Mouse (Mus musculus) heart, embryonic 15.5 days (tissue): Measurements from ENCODE around the gene Spata2l. TPM values are rescaled to one million over a fixed set of nuclear protein-coding genes. Genes with fewer than 3 reads are reported as not detected.
A peak's percentile ranks its signal among the peaks of the same experiment; 100 is the strongest.
"Not testable (repeated sequence)": the region's sequence is repeated elsewhere in the genome, so short reads cannot be mapped to it uniquely, and the experiment has no call there.

Experiments
- ATAC-seq: fragments of 200-750 bp; cut with Nextera tagmentation; replicated peaks from 2 replicates; pipeline ENCODE4 v1.8.0; 2017; ENCODE audit warnings: low read depth, moderate TSS enrichment; ENCODE audit not compliant: insufficient number of reproducible peaks, insufficient read depth, low FRiP score
- H3K27ac ChIP-seq: fragments of 300-500 bp; sonication (generic); 2 replicates; pipeline ENCODE4 v1.5.1; 2015; ENCODE audit warnings: mild to moderate bottlenecking, inconsistent platforms
- H3K27me3 ChIP-seq: fragments of 300-500 bp; sonication (generic); 2 replicates; pipeline ENCODE4 v1.6.1; 2015; ENCODE audit warnings: inconsistent platforms
- H3K36me3 ChIP-seq: fragments of 300-500 bp; sonication (generic); 2 replicates; pipeline ENCODE4 v1.6.1; 2015; ENCODE audit warnings: mild to moderate bottlenecking, inconsistent platforms
- H3K4me1 ChIP-seq: fragments of 300-500 bp; sonication (generic); replicated peaks from 2 replicates; pipeline ENCODE4 v1.6.1; 2015; ENCODE audit warnings: inconsistent platforms
- H3K4me2 ChIP-seq: fragments of 300-500 bp; sonication (generic); 2 replicates; pipeline ENCODE4 v1.6.1; 2015; ENCODE audit warnings: inconsistent platforms, mild to moderate bottlenecking, moderate library complexity
- H3K4me3 ChIP-seq: fragments of 300-500 bp; sonication (generic); 2 replicates; pipeline ENCODE4 v1.5.1; 2015; ENCODE audit warnings: mild to moderate bottlenecking, inconsistent platforms
- H3K9ac ChIP-seq: fragments of 300-500 bp; sonication (generic); 2 replicates; pipeline ENCODE4 v1.6.1; 2015; ENCODE audit warnings: mild to moderate bottlenecking, inconsistent platforms
- H3K9me3 ChIP-seq: fragments of 300-500 bp; sonication (generic); replicated peaks from 2 replicates; pipeline ENCODE4 v1.6.1; 2016; ENCODE audit warnings: inconsistent platforms
- WGBS: fragments of 180-500 bp; shearing (Covaris S2); methylation state at CpG from one replicate; pipeline ENCODE4 v1.1.7; 2015; ENCODE audit warnings: mixed read lengths; 5-methylcytosine and 5-hydroxymethylcytosine counted together
- polyA plus RNA-seq: library from polyadenylated mRNA; unstranded; fragments of >200 nt; fragmentation: Nextera tagmentation; extraction: Ambion mirVana; gene quantifications from 2 replicates; pipeline ENCODE4 v1.2.1, GENCODE M21; 2015

Spata2l gene
- polyA plus RNA-seq, 1 experiment from 2014 or later, result 3.4 TPM

- no peaks in the 10 kb centered on the region for H3K9me3 ChIP-seq
- no peak overlapping the region for H3K4me2 ChIP-seq
- H3K4me3 ChIP-seq, result no peak overlapping the region
- no peaks in the 10 kb centered on the region for H3K4me1 ChIP-seq
- no peak for ATAC-seq
- 72% methylated on average over 14 of the region's 14 CpGs for WGBS
- H3K27ac ChIP-seq, result no peak overlapping the region
- peaks cover 63% of the 10 kb centered on the region for H3K36me3 ChIP-seq
- no peaks in the 10 kb centered on the region for H3K27me3 ChIP-seq
- H3K9ac ChIP-seq, result no peak overlapping the region
Measured at GRCm38 (mm10) chr8:123267926-123268656, 32.1 kb upstream of the Spata2l start.

DNA sequence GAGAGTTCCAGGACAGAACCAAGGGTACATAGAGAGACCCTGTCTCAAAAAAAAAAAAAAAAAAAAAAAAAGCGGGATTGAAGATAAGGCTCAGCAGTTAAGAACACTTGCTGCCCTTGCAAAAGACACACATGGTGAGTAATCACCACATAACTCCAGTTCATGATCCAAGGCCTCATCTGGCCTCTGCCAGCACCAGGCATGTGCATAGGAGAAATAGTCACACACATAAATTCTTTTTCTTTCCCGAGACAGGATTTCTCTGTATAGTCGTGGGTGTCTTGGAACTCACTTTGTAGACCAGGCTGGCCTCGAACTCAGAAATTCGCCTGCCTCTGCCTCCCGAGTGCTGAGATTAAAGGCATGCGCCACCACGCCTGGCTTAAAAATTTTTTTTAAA lies 21.6 kb upstream of the Spata2l start:
- H3K27ac ChIP-seq, H3K9me3 ChIP-seq, ATAC-seq, H3K9ac ChIP-seq, H3K4me2 ChIP-seq, H3K27me3 ChIP-seq, H3K4me3 ChIP-seq: not testable (repeated sequence)
- peaks cover 19% of the 10 kb centered on the region for H3K4me1 ChIP-seq
- 88% methylated on average over 8 of the region's 8 CpGs for WGBS
- H3K36me3 ChIP-seq, result peaks cover 43% of the 10 kb centered on the region

DNA sequence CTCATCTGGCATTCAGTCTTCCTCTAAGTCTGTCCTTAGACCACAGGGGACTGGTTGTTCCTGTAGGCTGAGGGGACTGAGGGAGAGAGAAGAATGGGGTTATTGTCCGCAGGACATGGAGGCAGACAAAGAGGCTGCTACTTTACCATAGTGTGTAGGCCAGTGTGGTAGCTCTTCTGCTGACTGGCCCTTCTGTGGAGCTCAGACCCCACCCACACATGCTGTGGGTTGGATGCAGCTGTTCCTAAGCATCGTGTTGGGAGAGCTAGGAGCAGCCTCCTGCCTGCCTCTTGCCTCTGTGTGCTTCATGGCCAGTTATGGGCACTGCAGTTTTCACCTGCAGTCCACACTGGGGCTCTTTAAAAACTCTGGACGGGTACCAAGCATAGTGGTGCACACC lies 21.1 kb upstream of the Spata2l start:
- no peak overlapping the region for H3K4me3 ChIP-seq
- no peaks in the 10 kb centered on the region for H3K27me3 ChIP-seq
- ATAC-seq, result no peak
- peaks cover 43% of the 10 kb centered on the region for H3K36me3 ChIP-seq
- no peak overlapping the region for H3K27ac ChIP-seq
- 85% methylated on average over 3 of the region's 3 CpGs for WGBS
- peaks cover 21% of the 10 kb centered on the region for H3K4me1 ChIP-seq
- no peak overlapping the region for H3K4me2 ChIP-seq
- H3K9me3 ChIP-seq, result no peaks in the 10 kb centered on the region
- no peak overlapping the region for H3K9ac ChIP-seq

- peak overlapping the region; percentile 90 for H3K4me2 ChIP-seq
Measured at GRCm38 (mm10) chr8:123255170-123255569, 19.1 kb upstream of the Spata2l start.

DNA sequence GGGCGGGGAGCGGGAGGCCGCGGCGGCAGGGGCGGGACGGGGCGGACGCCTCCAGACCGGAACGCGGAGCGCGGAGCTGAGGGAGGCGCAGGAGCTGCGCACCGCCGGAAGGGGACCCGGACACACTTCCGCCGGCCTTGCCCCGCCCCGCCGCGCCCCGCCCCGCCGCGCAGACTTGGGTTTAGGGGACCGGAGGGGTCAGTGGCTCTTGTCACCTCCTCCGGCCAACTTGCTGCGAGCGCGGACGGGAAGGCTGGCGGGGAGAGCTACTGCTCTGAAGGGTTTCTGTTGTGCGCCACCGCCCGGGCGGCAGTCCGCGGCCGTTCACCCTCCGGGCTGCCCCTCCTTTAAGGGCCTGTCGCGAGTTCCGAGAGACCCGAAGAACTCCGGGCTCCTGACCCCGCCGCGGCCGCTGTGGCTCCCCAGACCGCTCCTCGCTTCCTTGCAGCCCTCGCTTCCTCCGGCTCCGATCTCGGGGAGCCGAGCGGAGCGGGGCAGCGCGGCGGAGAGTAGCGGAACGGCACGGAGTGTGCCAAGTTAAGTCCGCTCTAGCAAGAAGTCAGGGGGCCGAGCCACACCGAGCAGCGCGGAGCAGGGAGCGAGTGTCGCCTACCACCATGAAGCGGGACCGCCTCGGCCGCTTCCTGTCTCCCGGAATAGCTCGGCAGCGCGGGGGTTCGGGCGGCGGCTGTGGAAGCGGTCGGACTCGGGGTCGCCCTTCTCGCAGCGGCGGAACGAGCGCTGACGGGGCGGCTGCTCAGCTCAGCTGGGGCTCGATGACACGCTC lies 18.3 kb upstream of the Spata2l start, which contains the start of the genes Zfp276 and Vps9d1:
Gene Zfp276, plus strand, starts transcription at position 97 of the 787 bp plus-strand sequence.
Gene Vps9d1, minus strand, starts transcription at position 250 of the 787 bp plus-strand sequence.
- H3K4me1 ChIP-seq, result peaks cover 21% of the 10 kb centered on the region
- under 1% methylated on average over 94 of the region's 99 CpGs for WGBS
- peak within 1 kb of the TSS; percentile 90 for H3K4me2 ChIP-seq
- peaks cover 37% of the 10 kb centered on the region for H3K36me3 ChIP-seq
- ATAC-seq, result peak; percentile 95
- no peaks in the 10 kb centered on the region for H3K27me3 ChIP-seq
- peak within 1 kb of the TSS; percentile 98 for H3K9ac ChIP-seq
- H3K9me3 ChIP-seq, result no peaks in the 10 kb centered on the region
- H3K27ac ChIP-seq, result peak within 1 kb of the TSS; percentile 90
- peak within 1 kb of the TSS; percentile 96 for H3K4me3 ChIP-seq

More at GRCm38 (mm10) chr8:123255170-123255569, 19.1 kb upstream of the Spata2l start:
- peak overlapping the region; percentile 96 for H3K4me3 ChIP-seq
- H3K9ac ChIP-seq, result peak overlapping the region; percentile 98
- 63% methylated on average over 6 of the region's 6 CpGs for WGBS
- H3K27ac ChIP-seq, result no peak overlapping the region
- no peak for ATAC-seq
- H3K27me3 ChIP-seq, result no peaks in the 10 kb centered on the region
- no peaks in the 10 kb centered on the region for H3K9me3 ChIP-seq
- peaks cover 21% of the 10 kb centered on the region for H3K4me1 ChIP-seq
- H3K36me3 ChIP-seq, result peaks cover 41% of the 10 kb centered on the region

GRCm38 (mm10) chr8:123253451-123254098 lies 17.5 kb upstream of the Spata2l start:
- Histone ChIP-seq H3K9ac (peak overlapping the region; percentile 98), H3K4me3 (peak overlapping the region; percentile 96), H3K36me3 (peaks cover 37% of the 10 kb centered on the region), H3K4me2 (peak overlapping the region; percentile 90), H3K4me1 (peaks cover 21% of the 10 kb centered on the region), H3K27me3 (no peaks in the 10 kb centered on the region), H3K27ac (peak overlapping the region; percentile 90), H3K9me3 (no peaks in the 10 kb centered on the region)
- peak; percentile 32 for ATAC-seq
- WGBS, result under 1% methylated on average over 40 of the region's 40 CpGs

- peak overlapping the region; percentile 98; the same call in 1 of the 2 replicates for H3K9ac ChIP-seq
- 34% methylated on average over 4 of the region's 4 CpGs for WGBS
- H3K27me3 ChIP-seq, result no peaks in the 10 kb centered on the region
- peak overlapping the region; percentile 90; the same call in 1 of the 2 replicates for H3K27ac ChIP-seq
- no peak for ATAC-seq
- peaks cover 41% of the 10 kb centered on the region for H3K36me3 ChIP-seq
- no peaks in the 10 kb centered on the region for H3K9me3 ChIP-seq
- H3K4me3 ChIP-seq, result peak overlapping the region; percentile 96
- peaks cover 21% of the 10 kb centered on the region for H3K4me1 ChIP-seq
- H3K4me2 ChIP-seq, result peak overlapping the region; percentile 90
Measured at GRCm38 (mm10) chr8:123252925-123253324, 16.9 kb upstream of the Spata2l start.

GRCm38 (mm10) chr8:123250940-123251339 lies 14.9 kb upstream of the Spata2l start:
- H3K4me3 ChIP-seq, result no peak overlapping the region
- peaks cover 45% of the 10 kb centered on the region for H3K36me3 ChIP-seq
- 88% methylated on average over 5 of the region's 5 CpGs for WGBS
- H3K9ac ChIP-seq, result no peak overlapping the region
- H3K27me3 ChIP-seq, result no peaks in the 10 kb centered on the region
- no peak for ATAC-seq
- H3K4me1 ChIP-seq, result peaks cover 21% of the 10 kb centered on the region
- H3K9me3 ChIP-seq, result no peaks in the 10 kb centered on the region
- no peak overlapping the region for H3K27ac ChIP-seq
- no peak overlapping the region for H3K4me2 ChIP-seq

GRCm38 (mm10) chr8:123248596-123248995 lies 12.6 kb upstream of the Spata2l start:
- H3K4me2 ChIP-seq, result no peak overlapping the region
- H3K4me3 ChIP-seq, result no peak overlapping the region
- no peak for ATAC-seq
- peaks cover 65% of the 10 kb centered on the region for H3K36me3 ChIP-seq
- H3K9ac ChIP-seq, result no peak overlapping the region
- no peak overlapping the region for H3K27ac ChIP-seq
- no peaks in the 10 kb centered on the region for H3K27me3 ChIP-seq
- no peaks in the 10 kb centered on the region for H3K9me3 ChIP-seq
- H3K4me1 ChIP-seq, result peaks cover 10% of the 10 kb centered on the region
- WGBS, result 87% methylated on average over 8 of the region's 8 CpGs

DNA sequence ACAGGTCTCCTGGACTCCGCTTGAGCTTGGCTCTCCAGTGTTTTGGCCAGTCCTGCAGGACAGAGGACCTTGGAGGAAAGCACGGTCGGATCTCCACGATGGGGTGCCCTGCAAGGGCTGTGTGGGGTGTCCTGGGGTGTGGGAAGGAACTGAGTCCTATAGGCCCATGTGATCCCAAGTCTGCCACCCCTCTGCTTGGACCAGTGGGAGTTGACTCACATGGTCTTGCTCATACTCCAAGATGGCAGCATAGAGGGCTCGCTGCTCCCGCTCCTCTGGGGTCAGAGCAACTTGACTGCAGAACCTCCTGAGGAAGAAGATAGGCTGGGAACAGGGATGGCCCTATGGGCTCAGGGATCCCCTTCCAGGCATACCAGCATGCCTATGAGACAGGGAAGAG lies 11.7 kb upstream of the Spata2l start:
- no peak for ATAC-seq
- Histone ChIP-seq H3K27me3 (no peaks in the 10 kb centered on the region), H3K4me2 (no peak overlapping the region), H3K9me3 (no peaks in the 10 kb centered on the region), H3K4me3 (no peak overlapping the region), H3K27ac (no peak overlapping the region), H3K4me1 (peaks cover 3% of the 10 kb centered on the region), H3K36me3 (peaks cover 68% of the 10 kb centered on the region), H3K9ac (no peak overlapping the region)
- 92% methylated on average over 6 of the region's 6 CpGs for WGBS

DNA sequence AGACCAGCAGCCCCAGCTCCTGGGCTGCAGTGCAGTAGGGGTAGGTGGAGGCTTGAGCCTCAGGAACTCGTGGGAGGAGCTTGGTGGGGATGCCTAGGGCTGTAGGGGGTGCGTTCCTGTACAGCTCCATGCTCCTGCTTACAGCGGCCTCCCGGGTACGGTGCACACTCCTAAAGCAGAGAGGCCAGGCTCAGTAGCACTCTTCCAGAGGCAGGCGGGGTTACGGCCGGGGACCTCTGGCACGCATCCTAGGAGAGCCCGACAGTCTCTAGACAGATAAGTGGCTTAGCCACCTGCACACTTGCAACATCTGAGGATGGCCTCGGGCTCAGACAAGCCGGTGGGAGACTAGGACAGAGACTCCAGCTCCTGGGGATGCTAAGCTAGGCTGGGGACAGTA lies 9.5 kb upstream of the Spata2l start:
- Histone ChIP-seq H3K4me2 (no peak overlapping the region), H3K27ac (no peak overlapping the region), H3K27me3 (no peaks in the 10 kb centered on the region), H3K36me3 (peaks cover 76% of the 10 kb centered on the region), H3K9me3 (no peaks in the 10 kb centered on the region), H3K4me3 (no peak overlapping the region), H3K4me1 (no peaks in the 10 kb centered on the region), H3K9ac (no peak overlapping the region)
- ATAC-seq, result no peak
- 86% methylated on average over 12 of the region's 12 CpGs for WGBS
